Mouse (Mus musculus): ENCODE measurements at regions not wholly inside any gene's neighbourhood (a gene's known extent, or its start where the extent isn't known, plus 50 kb on each side); places are given as distances from the start of the nearest gene placed in this dataset.

- no peak for TF ChIP-seq CTCF (IDR thresholded peaks at IDR 0.05; ENCODE audit: extremely low read depth, insufficient read depth, low read length)
- no peak for TF ChIP-seq POLR2A (IDR thresholded peaks at IDR 0.05; ENCODE audit: extremely low read depth, insufficient read depth, low read length)
These were observed 319.3 kb upstream of the Gm9747 start for GRCm38 (mm10) chr1:81913561-81913964.

Data from cortical plate, adult 2 months (tissue).